Mouse (Mus musculus) layer of hippocampus, postnatal 36 days (tissue): Measurements from ENCODE around the gene E130218I03Rik. TPM values are rescaled to one million over a fixed set of nuclear protein-coding genes. Genes with fewer than 3 reads are reported as not detected.
"Not testable (repeated sequence)": the region's sequence is repeated elsewhere in the genome, so short reads cannot be mapped to it uniquely, and the experiment has no call there.

Experiments used
- DNase-seq, 2 experiments: peaks; one replicate each; pipeline ENCODE4 v3.0.0; 2022
- total RNA-seq, 2 experiments: library from RNA; stranded (reverse); gene quantifications; 2 replicates each; pipeline ENCODE4 v1.2.3; 2021

Gene E130218I03Rik
- total RNA-seq, 2 experiments from 2014 or later: not detected

DNA sequence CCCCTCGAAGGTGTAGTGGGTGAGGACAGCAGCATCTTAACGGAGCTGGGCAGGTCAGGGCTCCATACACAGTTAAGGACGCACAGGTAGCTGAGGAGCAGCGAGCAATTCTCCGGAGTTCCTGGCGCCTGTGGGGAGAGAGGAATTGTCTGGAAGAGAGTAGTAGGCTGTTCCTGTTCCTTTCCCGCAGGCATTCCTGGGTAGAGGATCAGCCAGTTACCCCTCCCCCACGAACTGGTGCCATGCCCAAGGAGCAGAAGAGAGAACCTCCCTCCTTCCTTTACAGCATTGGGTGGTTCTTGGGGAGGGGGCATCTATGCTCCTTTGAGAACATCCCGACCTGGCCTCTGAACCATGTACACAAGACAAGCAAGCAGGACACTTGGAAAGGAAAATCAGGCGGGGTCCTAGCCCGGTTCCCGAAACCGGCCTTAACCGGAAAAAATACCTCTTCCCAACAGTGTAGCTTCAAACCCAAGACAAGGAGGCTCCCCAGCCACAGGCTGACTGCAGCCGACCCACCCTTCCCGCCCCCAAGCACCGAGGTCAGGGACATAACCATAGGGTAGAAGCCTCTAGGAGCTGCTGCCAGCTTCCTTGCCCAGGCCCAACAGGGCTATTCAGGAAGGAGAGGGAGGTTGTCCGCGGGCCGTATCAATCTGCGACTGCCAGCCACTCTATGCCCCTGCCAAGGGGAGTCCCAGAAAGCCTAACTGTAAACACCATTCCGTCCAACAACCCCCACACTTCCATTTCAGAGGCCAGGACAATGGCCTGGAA lies 8.9 kb downstream of the E130218I03Rik start:
- DNase-seq: no peak

GRCm38 (mm10) chr4:134252911-134253721 lies 9.7 kb downstream of the E130218I03Rik start:
- DNase-seq: no peak

DNA sequence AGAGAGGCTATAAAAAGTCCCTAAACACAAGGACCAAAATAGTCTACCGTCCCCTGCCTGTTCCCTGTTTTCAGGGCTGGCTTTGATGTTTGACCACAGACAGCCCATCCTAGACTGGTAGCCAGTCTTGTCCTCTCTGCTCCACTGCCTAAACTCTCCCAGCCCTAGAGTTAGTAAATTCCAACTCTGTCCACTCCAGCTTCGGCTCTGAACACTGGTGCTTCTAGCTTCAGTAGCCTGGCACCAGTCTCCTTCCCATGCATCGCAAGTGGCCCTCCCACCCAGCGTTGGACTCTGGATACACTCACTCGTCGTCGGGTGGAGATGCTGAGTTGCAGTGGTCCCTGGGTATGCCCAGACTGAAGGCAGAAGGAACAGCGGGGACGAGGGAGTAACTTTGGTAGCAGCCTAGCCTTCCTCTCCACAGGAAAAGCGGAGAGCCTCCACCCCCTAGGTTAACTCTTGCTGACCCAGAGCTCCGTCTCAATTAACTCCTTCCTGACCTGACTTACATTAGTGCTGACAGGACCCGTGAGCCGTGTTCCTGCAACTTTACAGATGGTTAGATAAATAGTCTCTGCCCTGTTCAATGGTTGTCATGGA lies 10.4 kb downstream of the E130218I03Rik start, which contains the start of gene Grrp1:
Gene Grrp1, minus strand, starts transcription at position 385 of the 603 bp plus-strand sequence.
- DNase-seq: no peak

DNA sequence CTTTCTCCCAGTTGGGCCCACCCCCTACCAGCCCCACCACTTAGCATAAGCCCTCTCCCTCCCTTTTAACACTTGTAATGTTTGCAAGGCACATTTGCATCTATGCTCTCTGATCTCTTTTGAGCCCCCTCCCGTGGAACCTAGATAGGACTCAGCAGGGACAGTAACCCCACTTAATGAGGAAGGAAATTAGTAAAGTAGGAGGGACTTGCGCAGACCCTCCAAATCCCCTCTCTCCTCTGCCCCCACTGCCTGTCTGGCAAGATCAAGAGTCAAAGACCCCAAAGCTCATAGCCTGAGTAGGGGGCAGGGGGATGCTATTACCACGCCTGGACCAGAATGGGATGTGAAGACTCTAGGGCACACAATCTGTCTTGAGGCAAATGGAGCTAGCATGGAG lies 11.4 kb downstream of the E130218I03Rik start:
- DNase-seq: no peak

DNA sequence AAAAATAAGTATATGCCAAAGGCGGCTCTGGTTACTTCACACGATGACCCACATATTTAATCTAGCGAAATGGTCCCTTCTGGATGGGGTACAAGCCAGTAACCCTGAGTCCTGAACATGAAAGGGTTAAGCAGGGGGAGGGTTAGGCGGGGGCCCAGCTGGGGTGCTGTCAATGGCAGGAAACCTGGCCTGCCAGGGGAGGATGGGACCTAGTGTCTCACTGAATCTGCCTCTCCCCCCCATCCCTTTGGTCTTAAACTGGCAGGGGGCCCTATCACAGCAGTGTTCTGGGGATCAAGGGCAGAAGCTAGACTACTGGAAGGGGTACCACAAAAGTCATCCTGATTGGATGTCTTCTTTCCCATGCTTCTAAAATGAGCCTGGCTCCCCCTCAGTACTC lies 12.4 kb downstream of the E130218I03Rik start:
- no peak for DNase-seq

DNA sequence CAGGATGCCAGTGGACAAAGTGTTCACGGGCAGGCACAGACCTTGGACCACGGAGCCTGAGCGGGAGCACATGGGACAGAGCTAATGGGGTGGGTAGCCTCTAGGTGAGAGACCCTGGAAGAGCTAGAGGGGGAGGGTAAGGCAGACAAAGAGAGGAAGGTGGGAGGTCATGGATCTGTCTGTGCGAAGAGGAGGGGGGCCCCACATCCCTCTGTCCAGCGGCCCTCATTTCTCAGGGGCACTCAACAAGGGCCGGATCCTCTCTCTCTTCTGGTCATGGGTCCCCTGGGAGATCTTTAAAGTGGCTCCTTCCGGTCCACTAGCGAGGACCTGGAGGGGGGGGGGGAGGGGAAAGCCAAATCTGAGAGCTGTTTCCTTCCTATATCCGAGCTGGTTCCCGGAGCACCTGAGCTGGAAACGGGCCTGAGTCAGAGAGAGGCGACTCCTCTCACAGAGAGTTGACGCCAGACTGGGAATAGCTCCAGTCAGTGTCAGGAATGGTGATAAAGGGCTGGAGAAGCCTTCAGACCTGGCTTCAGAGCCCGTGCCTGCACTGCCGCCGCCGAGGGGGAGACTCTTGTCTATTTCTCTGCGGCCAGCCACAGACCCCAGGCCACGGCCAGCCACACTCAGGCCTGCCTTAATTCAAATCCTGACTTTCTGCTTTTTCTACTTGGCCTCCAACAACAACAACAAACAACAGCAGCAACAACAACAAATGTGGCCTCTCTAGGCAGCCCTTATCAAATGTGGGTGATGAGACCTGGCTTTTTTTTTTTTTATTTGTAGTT lies 13.1 kb downstream of the E130218I03Rik start:
- no peak for DNase-seq

DNA sequence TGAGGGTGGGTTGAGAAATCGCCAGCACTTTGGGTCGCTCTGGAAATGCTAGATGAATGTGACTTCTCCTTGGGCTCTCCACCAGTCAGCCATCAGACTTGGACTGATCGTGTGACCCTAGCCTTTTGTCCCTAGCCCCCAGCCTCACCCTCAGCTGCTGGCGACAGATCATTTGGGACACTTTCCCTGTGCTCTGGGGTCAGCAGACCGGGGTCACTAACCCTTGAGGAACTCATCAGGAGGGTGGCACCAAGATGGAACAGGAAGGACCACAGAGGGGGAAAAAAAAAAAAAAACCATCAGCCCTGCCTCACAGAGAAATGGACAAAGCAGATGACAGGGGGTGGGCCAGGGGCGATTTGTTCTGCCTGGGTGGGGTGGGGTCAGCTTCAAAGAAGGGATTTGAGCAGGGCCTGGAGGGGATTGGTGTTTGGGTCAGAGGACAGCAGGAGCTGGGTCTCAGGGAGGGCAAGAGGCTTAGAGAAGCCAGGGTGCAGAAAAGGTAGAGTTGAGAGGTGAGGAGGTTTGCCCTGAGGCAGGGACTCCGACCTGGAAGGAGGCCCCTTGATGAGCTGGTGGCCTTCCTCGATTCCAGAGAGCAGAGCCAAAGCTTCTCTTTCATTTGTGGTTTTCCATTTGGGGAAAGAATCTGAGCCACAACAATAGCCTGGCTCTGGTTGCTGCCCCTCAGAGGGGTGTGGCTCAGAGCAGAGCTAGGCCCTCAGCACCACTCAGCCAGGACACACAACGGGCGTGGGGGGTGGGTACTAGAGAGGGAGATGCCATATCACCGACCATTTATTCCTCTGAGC lies 13.9 kb downstream of the E130218I03Rik start:
- no peak for DNase-seq

GRCm38 (mm10) chr4:134258354-134258753 lies 14.9 kb downstream of the E130218I03Rik start:
- DNase-seq: no peak

DNA sequence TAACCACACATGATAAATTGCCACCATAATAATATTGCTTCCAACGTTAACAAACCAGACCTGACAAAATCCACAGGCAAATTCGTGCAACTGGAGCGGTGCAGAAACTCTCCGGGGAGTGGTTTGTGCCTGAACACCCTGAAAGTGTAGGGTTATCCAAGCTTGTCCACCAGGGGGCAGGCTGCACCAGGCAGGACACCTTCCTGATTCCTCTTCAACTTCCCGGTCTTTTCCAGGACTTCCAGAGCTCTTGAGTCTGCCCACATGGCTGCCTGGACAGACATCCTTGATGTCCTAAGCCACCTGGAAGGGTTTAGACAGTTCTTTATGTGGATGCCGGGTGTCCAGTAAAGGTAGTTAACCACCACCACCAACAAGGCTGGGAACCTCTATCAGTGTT lies 19.7 kb downstream of the E130218I03Rik start:
- no peak for DNase-seq

- no peak for DNase-seq
These were observed 22.6 kb downstream of the E130218I03Rik start for GRCm38 (mm10) chr4:134265860-134266585.

- no peak for DNase-seq
These were observed 24.7 kb downstream of the E130218I03Rik start for GRCm38 (mm10) chr4:134268102-134268655.

GRCm38 (mm10) chr4:134269622-134270021 lies 26.2 kb downstream of the E130218I03Rik start:
- not testable (repeated sequence) for DNase-seq

DNA sequence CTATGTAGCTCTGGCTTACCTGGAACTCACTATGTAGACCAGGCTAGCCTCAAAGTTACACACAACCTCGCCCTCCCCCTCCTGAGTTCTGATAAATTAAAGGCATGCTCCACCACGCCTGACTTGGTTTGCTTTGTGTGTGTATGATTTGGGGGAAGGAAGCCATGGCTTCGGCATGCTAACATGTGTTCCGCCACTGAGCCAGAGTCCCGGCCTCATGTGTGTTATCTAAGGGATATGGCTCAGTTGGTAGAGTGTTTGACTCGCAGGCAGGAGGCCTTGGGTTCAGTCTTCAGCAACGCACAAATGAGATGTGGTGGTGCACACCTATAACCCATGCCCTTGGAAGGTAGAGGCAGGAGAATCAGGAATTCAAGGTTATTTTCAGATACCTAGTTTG lies 28.5 kb downstream of the E130218I03Rik start:
- DNase-seq: no peak

- DNase-seq: no peak
These were observed 29.4 kb downstream of the E130218I03Rik start for GRCm38 (mm10) chr4:134272731-134273416.

DNA sequence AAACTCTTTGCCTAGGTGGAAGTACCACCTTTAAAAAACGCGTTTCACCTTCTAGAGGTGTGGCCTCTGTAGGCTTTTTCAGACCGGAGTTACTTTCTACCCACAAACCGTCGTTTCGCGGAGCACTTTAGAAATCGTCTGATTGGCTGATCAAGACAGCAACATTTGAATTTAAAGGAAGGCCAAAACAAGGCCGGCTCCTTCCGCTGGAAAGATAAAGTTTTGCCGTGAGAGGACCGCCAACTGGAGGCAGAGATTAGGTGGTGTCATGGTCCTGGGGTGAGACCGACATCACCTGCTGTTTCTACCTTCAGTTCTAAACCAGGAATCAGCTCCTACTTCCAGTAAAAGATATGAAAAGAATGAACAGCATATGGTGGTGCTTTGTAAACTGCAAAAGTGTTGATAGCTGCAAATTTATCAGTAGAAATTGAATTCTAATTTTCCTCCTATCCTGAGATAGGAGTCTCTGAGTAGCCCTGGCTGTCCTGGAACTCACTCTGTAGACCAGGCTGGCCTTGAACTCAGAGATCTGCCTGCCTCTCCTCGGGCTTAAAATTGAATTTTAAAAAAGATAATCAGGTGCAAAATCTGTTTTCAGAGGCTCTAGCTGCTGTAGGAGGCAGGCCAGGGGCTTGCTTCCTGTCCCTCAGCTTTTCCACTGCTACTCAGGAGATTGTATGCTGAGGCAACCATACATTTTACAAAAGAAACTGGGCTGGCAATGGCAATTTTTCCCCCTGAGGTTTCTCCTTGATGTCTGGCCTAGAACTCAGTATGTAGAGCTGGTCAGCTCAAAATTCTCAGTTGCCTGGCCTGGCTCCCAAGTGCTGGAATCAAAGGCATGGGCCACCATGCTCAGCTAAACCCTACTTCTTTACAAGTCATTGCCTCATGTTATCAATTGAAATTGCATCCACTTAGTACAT lies 30.2 kb downstream of the E130218I03Rik start:
- no peak for DNase-seq

DNA sequence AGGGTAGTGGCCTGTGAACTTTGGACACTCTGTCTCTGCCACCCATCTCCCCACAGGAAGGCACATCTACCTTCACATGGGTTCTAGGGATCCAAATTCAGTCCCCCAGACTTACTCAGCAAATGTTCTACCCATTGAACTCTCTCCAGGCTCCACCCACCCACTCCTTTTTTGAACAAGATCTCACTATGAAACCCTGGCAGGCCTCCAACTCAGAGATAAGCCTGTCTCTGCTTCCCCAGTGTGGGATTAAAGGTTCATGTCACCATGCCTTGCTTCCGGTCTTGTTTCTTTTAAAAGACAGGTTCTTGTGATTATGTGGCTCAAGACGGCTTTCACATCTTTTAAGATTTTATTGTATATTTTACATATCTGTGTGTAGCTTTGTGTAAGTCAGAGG lies 41.5 kb downstream of the E130218I03Rik start:
- no peak for DNase-seq

GRCm38 (mm10) chr4:134286226-134287167 lies 43.0 kb downstream of the E130218I03Rik start:
- no peak for DNase-seq
